Mouse (Mus musculus) G1E (cell line): ENCODE measurements around the gene Ccm2l.

Experiments used
- CTCF ChIP-seq: IDR thresholded peaks from 2 replicates; pipeline ENCODE4 v1.5.1; 2012; ENCODE audit warnings: low read depth, low read length, inconsistent platforms, mixed read lengths
- GATA1 ChIP-seq: IDR thresholded peaks from 2 replicates; pipeline ENCODE4 v1.6.1; 2012; ENCODE audit warnings: borderline replicate concordance, low read length, inconsistent platforms, mixed read lengths
- GATA2 ChIP-seq: IDR thresholded peaks from 2 replicates; pipeline ENCODE4 v1.6.1; 2012; ENCODE audit warnings: low read depth, low read length, inconsistent platforms, borderline replicate concordance
- POLR2AphosphoS5 ChIP-seq: IDR thresholded peaks from 2 replicates; pipeline ENCODE4 v1.6.1; 2012; ENCODE audit warnings: low read depth, low read length, inconsistent platforms; ENCODE audit not compliant: insufficient replicate concordance
- TAL1 ChIP-seq: conservative IDR thresholded peaks from 2 replicates; pipeline ENCODE4 v1.6.1; 2012; ENCODE audit warnings: low read depth, low read length, inconsistent platforms, mixed read lengths

- TF ChIP-seq GATA1 = no peak
- TF ChIP-seq CTCF = no peak
- TF ChIP-seq TAL1 = no peak
- TF ChIP-seq POLR2AphosphoS5 = no peak
- TF ChIP-seq GATA2 = no peak
Measured at GRCm38 (mm10) chr2:153064190-153064970, 1.4 kb upstream of the Ccm2l start.
